Mouse (Mus musculus) c-Kit-negative CD71-positive TER-119-positive erythroid progenitor cells, embryonic 14.5 days (primary cell): Measurements from ENCODE around the gene Ypel1.

ENCODE experiments used
- DNase-seq: peaks from one replicate; pipeline ENCODE4 v3.0.0-alpha.2; 2013; ENCODE audit warnings: low read depth, low spot score

Gene Ypel1

DNA sequence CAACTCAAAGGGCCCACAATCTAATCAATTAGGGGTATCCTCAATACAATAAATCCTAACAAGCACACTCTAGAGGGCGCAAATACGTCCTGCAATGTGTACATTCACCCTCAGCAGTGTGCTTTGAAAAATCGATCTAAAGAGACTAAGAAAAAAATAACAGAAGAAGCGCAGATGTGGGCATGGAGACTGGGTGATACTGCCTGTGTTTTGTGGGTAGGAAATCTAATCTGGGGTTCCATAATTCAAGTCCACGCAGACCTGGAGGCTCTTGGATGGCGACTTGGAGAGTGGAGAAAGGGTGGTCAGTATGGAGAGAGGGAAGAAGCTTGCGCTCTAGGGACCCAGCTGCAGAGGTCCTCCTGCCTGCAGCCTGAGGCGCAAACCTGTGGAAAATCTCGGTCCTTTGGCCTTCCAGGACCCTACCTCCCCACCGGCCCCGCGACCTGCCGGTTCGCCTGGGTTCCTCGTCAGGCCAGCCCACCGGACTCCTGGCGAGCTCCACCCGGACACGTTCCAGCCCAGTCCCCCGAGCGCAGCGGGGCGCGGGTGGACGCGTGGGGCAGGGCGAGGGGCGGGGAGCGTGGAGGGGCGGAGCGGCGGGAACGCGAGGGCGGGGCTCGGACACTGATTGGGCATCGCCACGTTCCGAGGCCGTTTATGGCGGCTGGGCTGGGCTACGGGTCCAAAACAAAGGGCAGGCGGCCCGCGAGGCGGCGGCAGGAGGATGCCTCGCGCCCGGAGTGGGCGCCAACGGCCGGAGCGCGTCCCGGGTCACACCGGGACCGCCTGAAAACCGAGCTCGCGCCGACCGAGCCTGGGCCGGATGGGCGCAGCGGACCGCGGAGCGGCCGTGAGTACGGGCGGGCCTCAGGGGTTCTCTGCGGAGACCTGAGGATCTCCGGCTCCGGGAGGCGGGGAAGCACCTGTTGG is at the start of gene Ypel1:
Ypel1 (plus strand) TSS at position 186 of the 933 bp plus-strand sequence.
- no peak for DNase-seq

DNA sequence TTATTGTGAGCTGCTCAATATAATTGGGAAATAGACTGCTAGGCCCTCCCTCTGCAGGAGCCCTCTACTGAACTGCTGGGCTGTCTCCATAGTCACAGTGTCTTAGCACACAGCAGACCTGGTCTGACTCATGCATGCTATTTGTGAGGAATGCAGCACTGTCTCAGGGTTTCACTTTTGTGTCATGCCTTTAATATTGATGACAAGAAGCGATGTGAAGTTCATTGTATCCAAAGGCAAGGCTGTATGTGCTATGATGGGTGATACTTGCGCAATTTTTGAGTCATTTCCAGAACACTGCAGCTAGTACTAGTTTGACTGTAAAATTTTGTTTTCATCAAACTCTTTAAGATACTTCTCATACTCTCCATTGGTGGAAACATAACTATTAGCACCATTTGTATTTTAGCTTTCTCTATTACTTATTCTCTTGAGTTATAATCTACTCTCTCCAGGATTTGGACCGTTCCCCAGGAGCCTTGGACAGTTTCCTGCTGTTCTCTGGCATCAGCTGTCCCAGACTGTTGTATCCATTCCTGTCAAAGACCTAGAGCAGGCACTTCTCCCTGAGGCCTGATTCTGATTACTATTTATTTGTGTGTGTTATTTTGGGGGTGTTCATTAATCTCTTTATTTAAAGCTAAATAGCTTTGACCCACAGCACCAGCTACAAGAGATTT is 44.9 kb upstream of the Ypel1 start:
- DNase-seq: no peak

DNA sequence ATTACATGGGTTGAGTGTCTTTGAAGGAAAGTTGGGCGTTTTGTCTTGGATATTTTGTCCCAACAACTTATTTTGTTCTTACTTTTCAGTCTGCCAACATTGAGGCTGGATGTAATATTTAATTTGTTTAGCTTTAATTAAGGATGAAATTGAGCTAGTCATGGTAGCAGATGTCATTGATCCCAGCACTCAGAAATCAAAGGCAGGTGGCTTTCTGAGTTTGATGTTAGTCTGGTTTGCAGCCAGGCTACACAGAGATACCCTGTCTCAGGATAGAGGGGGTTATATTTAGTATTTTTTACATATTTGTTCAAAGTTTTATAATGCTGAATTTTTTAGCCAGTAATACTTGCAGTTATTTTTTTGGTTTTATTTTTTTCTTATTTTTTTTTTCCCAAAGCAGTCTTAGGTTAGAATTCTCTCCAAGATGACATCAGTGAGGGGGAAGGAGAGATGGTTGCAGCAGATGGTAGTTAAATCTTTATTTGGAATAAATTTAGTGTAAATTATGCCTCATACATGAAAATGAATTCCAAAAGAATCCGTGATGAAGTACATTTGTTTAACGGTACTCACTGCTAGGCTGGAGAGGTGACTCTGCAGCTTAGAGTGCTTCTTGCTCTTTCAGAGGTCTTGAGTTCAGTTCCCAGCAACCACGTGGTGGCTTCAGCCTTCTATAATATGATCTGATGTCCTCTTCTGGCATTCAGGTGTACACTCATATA is 39.4 kb upstream of the Ypel1 start:
- no peak for DNase-seq

DNA sequence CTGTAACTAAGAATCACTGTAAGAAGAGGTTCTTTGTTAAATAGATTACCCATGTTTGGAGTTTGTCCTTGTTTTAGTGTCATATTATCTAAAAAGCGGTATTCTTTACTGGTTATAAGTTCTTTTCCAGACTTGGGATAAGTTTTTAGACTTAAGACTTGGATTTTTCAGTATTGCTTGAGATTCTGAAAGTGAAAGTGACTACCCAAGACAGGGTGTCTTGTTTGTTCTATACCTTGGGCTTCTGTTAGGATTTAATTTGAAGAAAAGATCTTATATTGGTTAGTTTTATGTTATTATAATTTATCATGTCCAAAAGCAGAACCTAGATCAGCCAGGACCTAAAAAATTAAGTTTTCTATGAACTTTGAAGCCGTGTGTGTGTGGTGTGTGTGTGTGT is 35.7 kb upstream of the Ypel1 start:
- DNase-seq: no peak

DNA sequence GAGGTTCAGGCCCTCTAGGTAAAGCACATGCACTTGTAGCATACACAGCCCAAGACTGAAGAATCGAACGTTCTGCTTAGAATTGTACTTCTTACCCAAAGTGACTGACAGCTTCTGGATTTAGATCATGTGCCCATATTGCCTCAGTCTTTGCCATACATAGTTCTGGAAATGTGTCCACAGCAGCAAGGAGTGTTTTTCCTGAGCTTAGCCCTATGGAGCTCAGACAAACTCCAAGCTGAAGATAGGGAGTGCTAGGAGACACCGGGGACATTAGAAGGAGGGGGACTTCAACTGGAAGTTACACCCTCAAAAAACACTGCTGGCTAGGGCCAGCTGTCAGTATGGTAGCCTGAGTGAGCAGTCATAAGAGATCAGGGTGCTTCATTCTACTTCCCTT is 28.8 kb upstream of the Ypel1 start:
- no peak for DNase-seq

DNA sequence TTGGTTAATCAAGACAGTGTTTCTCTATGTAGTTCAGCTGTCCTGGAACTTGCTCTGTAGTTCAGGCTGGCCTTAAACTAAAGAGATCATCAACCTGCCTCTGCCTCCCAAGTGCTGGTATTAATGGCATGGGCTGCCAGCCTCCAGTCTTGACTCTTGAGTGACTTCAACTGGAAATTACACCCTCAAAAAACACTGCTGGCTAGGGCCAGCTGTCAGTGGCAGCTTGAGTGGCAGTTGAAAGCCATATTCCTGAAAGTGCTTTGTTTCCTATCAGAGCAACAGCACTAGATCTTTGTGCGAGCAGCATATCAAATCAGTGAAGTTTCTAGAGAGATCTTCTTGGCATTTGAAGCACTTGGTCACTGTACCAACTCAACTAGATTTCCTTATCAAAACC is 28.1 kb upstream of the Ypel1 start:
- no peak for DNase-seq

DNA sequence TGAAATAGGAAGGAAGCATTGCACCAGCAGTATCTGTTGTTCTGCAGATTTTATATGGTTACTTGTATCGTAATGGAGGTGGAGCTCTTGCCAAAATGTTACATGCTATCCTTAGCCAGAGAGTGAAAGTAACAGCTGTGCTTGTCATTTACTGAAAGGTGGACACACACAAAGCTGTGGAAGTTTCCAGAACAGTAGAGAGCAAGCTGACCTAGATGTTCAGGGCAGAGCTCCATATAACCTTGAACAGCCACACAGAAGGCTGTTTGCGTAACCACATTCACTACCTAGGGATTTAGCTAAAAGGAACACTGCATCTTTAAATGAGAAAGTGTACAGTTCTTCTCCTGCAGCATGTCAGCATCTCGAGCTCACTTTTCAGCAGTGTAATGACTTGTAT is 25.2 kb upstream of the Ypel1 start:
- no peak for DNase-seq

DNA sequence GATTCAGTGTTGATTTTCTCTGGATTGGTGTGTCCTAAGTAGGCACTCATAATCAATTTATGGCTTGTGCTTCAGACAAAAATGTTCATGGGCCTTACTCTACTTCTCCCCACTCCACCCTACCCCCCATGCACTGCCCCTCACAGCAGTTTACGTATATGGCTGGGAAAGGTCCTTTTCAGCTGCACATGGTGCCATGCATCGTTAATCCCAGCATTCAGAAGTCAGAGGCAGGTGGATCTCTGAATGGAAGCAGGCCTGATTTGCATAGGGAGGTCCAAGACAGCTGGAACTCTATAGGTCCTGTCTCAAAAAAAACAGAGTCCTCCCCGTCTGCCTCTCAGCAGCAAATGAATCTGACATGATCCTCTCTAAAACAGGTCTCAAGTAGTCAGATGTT is 24.2 kb upstream of the Ypel1 start:
- no peak for DNase-seq

DNA sequence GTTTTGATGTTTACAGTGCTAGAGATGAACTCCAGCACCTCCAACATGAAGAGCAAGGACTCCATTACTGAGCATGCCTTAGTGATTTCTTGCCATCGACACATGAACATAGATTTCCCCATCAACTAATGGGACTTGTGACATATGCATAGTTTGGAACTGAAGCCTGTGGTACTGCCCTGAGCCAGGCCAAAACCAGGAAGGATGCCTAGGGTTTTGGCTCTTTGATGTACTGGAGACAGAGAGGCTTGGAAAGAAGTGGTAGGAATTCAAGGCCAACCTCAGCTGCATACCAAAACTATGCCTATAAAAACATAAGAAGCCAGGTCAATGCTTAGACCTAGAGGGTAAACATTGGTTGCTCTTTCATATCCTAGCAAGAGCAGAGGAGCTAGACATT is 19.6 kb upstream of the Ypel1 start:
- no peak for DNase-seq

DNA sequence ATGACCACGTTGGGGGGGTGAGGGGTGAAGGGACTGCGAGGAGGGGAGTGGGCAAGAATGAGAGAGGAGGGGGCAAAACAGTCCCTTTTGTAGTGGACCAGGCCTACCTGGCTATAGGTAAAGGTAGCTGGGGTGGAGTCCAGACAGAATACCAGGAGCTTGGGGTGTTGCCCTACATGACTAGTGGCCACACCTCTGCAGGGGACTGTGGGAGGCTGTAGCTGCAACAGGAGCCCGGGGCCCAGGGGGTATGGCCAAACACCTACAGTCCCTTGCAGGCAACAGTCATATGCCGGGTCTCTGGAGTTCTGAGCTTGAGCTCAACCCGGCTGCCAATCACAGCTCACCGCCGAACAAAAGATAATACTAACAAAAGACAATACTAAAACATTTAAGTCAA is 17.4 kb upstream of the Ypel1 start:
- no peak for DNase-seq

DNA sequence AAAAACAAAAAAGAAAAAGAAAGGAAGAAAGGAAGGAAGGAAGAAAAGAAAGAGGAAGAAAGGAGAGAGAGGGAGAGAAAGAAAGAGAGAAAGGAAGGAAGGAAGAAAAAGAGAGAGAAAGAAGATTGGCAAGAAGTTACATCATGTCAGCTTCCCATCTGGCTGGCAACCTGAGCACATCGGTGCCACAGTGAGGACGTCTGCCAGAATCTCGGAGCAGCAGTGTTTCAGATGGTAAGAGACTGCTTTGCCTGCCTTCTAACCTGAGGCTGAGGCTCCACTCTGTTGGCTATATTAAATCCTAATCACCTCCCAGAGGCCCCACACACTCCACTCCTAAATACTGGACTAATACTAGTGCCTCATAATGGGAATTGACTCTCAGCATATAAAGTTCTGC is 15.6 kb upstream of the Ypel1 start:
- no peak for DNase-seq

DNA sequence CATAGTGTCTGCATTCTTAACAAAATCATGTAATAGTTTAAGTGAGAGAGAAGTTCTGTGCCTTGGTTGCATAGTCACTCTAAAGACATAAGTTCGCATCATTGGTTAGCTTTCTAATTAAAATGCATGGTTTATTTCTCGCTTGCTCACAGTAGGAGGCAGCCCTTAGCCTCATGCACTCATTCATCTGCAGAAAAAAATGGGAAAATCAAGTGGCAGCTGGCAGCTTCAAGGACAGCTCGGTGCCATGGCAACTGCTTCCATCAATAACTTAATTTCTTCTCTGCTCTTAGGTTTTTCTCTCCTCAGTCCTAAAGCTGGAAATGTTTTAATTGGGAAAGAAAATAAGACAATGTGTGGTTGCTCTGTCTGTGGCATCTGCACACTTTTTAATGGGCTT is 13.9 kb upstream of the Ypel1 start:
- no peak for DNase-seq

DNA sequence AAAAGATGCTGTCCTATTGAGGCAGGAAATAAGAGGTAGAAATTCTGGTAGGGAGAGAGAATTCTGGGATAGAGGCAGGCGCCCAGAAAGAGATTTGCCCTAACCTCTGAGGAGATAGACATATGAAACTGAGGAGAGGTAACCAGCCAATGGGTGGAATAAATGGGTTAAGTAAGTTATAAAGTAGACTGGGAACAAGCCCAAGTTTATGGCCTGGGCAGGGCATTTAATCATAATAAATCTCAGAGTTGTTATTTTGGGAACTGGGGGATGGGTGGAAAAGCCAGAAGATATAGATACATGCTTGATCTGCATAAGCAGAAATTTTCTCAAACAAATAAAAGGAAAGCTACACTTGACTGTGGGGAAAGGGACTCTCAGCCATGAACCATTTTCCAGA is 7.2 kb upstream of the Ypel1 start:
- DNase-seq: no peak

DNA sequence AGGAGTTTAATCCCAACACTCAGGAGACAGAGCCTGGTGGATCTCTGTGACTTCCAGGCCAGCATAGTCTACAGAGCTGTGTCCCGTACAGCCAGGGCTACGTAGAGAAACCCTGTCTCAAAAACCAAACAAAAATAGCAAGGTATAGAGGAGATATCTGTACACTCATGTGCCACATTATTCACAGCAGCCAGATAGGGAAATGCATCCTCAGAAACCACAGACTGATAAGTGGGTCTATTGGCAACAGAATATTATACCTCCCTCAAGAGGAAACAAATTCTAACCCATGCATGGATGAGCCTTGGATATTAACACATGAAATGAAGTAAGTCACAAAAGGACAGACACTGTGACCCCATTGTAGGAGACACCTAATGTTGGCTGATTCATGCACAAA is 1.9 kb upstream of the Ypel1 start:
- no peak for DNase-seq

DNA sequence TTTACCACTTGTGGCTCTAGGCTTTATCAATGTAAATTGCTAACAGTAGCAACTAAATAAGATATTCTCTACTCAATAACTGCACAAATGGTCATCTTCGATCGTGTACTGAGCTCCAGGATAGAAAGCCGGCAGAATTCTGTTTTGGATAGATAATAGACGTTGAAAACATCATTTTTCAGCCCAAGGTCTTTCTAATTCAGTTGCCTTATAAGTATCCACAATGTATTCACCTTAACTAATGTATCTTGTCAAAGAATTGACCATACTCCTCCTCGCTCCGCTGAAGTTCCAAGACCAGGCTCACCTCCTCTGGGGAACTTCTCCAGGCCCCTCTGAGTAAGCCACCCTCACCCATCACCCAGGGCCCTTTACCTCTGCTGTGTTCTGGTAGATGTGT is 1.2 kb downstream of the Ypel1 start:
- DNase-seq: no peak

DNA sequence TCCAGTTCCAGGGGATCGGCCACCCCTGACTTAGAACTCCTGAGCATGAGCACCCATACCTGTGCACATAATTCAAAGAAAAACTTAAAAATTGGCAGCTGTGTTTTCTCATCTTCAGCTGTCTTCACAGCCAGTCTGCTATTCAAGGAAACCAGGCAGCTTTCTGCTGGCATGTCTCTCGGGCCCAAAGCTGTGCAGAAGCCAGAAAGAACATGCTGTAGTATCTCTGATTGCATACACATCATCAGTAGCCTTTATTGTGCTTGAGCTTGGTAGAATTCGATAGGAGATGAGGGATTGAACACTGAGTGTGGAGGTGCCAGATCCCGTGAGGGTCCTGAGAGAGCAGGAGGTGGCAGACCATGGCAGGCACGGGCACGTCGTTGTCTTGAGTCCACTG is 3.5 kb downstream of the Ypel1 start:
- DNase-seq: no peak

DNA sequence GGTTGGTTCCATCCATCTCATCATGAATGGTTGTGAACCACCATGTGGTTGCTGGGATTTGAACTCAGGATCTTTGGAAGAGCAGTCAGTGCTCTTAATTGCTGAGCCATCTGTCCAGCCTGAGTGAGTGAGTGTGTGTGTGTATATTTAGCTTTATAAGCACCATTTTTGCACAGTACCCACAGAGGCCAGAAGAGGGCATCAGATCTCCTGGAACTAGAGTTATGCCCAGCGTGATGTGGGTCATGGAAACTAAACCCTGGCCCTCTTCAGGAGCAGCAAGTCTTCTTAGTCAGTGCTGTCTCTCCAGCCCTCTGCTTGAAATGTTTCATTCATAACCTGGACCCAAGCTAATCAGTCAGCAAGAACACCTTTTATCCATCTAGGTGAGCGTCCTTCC is 6.8 kb downstream of the Ypel1 start:
- DNase-seq: no peak

DNA sequence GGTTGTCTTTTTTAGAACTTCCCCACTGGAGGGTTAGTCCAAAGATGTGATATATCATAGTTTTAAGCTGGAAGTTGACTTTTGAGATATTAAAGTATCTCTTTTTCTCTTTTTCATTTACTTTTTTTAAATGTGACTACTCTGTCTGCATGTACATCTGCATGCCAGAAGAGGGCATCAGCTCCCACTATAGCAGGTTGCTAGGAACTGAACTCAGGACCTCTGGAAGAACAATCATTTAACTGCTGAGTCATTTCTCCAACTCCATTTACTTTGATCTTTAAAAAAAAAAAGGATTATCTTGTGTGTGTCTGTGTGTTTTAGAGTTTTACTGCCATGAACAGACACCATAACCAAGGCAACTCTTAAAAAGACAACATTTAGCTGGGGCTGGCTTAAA is 7.4 kb downstream of the Ypel1 start:
- no peak for DNase-seq

DNA sequence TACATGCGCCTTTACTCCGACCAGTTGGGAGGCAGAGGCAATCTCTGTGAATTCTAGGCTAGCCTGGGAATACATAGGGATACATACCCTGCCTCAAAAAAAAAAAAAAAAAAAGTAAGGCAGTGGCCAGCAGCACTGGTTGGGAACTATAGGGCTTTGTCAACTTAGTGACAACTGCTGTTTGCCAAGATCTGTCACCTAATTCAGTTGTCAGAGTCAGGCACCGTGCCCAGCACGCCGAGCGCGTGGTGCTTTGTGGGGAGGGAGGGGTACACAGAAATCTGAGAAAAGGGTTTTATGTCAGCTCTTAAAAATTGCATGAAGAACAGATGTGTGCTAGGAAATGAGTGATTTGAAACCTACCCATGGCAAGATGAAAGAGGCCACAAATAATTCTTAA is 8.6 kb downstream of the Ypel1 start:
- no peak for DNase-seq

DNA sequence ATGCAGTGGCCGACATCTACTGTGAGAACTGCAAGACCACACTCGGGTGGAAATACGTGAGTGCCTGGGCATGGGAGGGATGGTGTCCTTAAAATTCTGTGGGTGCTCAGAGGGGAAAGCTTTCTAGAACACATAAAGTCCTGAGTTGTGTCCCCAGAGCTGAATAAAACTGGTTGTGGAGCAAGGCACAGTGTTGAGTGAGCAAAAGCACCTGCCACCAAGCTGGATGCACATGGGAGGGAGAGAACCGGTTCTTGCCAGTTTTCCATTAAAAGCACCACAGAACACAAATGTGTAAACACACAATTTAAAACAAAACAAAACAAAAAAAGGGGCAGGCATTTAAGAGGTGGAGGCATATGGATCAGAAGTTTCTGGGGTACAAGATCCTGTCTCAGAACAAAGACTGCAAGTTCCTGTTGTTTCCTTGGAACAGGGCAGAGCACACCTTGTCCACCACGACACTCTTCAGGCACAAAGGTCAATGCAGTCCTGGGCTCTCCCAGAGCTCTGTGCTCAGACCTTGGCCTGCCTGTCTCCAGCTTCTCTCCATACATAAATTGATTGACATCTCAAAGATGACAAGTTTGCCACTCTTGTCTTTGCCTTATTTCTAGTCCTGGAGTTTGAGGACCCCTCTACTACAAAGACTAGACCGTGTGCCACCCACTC is 12.8 kb downstream of the Ypel1 start:
- no peak for DNase-seq

DNA sequence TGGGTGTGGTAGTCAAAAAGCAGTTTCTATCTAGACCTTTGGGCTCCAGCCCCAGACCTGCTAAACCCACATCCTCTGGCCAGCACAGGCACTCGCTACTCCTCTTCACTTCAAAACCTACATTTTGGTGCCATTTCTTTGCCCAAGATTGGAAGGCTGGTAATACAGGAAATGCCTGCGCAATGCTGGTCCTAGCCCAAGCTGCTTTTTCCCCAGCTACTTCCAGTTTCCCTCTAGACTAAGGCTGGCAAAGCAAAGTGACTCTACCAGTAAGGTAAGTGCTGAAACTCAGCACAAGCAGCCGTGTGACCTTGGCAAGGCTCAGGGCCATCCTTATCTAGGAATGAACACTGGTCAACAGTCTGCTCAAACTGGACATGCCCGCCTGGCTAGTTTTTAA is 16.1 kb downstream of the Ypel1 start:
- no peak for DNase-seq

DNA sequence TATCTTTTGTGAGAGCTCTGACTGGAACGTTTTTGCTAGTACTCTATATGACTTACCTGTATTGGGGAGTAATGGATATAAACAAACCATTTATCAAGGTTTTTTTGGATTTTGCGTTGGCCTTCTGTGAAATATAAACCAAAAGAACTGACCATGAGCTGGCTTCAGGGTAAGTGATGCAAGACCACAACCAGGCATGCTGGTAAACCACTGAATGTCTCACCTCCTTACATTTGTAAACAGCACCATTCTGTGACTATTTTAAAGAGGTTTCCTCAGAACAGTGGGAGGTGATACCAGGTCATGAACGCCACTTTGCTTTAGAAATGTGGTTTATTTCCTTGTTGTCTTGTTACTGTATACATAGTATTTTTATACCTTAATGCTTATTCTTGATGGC is 16.7 kb downstream of the Ypel1 start:
- no peak for DNase-seq
